Mouse (Mus musculus) lung, embryonic 14.5 days (tissue): Measurements from ENCODE around the gene Lpar3. TPM values are rescaled to one million over a fixed set of nuclear protein-coding genes. Genes with fewer than 3 reads are reported as not detected.
"Not testable (repeated sequence)": the region's sequence is repeated elsewhere in the genome, so short reads cannot be mapped to it uniquely, and the experiment has no call there.

Source experiments
- ATAC-seq: fragments of 200-750 bp; cut with Nextera tagmentation; 2 replicates; pipeline ENCODE4 v1.8.0; 2017; ENCODE audit warnings: mild to moderate bottlenecking, moderate TSS enrichment, moderate library complexity; ENCODE audit not compliant: insufficient read depth
- DNase-seq: peaks from one replicate; pipeline ENCODE4 v3.0.0-alpha.2; 2015
- H3K27ac ChIP-seq: fragments of 300-500 bp; sonication (generic); 2 replicates; pipeline ENCODE4 v1.5.1; 2014; ENCODE audit warnings: low read depth, mild to moderate bottlenecking, moderate library complexity
- H3K27me3 ChIP-seq: fragments of 300-500 bp; sonication (generic); 2 replicates; pipeline ENCODE4 v1.6.1; 2014; ENCODE audit warnings: low read length, control low read depth; ENCODE audit not compliant: insufficient read depth
- H3K36me3 ChIP-seq: fragments of 300-500 bp; sonication (generic); 2 replicates; pipeline ENCODE4 v1.6.1; 2014; ENCODE audit warnings: control low read depth; ENCODE audit not compliant: insufficient read depth
- H3K4me1 ChIP-seq: fragments of 300-500 bp; sonication (generic); 2 replicates; pipeline ENCODE4 v1.6.1; 2014; ENCODE audit warnings: antibody characterized with exemption, control low read depth; ENCODE audit not compliant: insufficient read depth
- H3K4me2 ChIP-seq: fragments of 300-500 bp; sonication (generic); 2 replicates; pipeline ENCODE4 v1.6.1; 2014; ENCODE audit warnings: mild to moderate bottlenecking
- H3K4me3 ChIP-seq: fragments of 300-500 bp; sonication (generic); 2 replicates; pipeline ENCODE4 v1.5.1; 2014; ENCODE audit warnings: low read depth, low read length
- H3K9ac ChIP-seq: fragments of 300-500 bp; sonication (generic); 2 replicates; pipeline ENCODE4 v1.6.1; 2014
- H3K9me3 ChIP-seq: fragments of 300-500 bp; sonication (generic); 2 replicates; pipeline ENCODE4 v1.6.1; 2016; ENCODE audit warnings: low read depth, low read length, control low read depth
- CTCF ChIP-seq: IDR thresholded peaks from 2 replicates; pipeline ENCODE4 v1.5.1; 2016; ENCODE audit warnings: antibody characterized with exemption, low read depth
- WGBS: fragments of 180-500 bp; shearing (Covaris S2); extraction: QIAGEN DNeasy Blood & Tissue Kit; methylation state at CpG from one replicate; pipeline ENCODE4 v1.1.7; 2014; 5-methylcytosine and 5-hydroxymethylcytosine counted together
- polyA plus RNA-seq: library from polyadenylated mRNA; unstranded; fragments of >200 nt; fragmentation: Nextera tagmentation; extraction: Ambion mirVana; gene quantifications from 2 replicates; pipeline ENCODE4 v1.2.1, GENCODE M21; 2014

The Lpar3 gene
- polyA plus RNA-seq, 1 experiment from 2014 or later = 1.9 TPM

- Histone ChIP-seq H3K4me1 (no peaks in the 10 kb centered on the region), H3K36me3 (no peaks in the 10 kb centered on the region), H3K27me3 (no peaks in the 10 kb centered on the region), H3K4me3 (no peak overlapping the region), H3K9me3 (no peaks in the 10 kb centered on the region), H3K9ac (no peak overlapping the region), H3K4me2 (no peak overlapping the region), H3K27ac (no peak overlapping the region)
- 70% methylated on average over 12 of the region's 12 CpGs for WGBS
- no peak for TF ChIP-seq CTCF
- no peak for DNase-seq
- ATAC-seq = no peak
Measured at GRCm38 (mm10) chr3:146197785-146198184, 23.0 kb upstream of the Lpar3 start.

- H3K27ac ChIP-seq = no peak overlapping the region
- TF ChIP-seq CTCF = no peak
- no peak for ATAC-seq
- no peaks in the 10 kb centered on the region for H3K4me1 ChIP-seq
- no peaks in the 10 kb centered on the region for H3K9me3 ChIP-seq
- H3K9ac ChIP-seq = no peak overlapping the region
- H3K4me3 ChIP-seq = no peak overlapping the region
- 69% methylated on average over 11 of the region's 11 CpGs for WGBS
- DNase-seq = no peak
- H3K27me3 ChIP-seq = no peaks in the 10 kb centered on the region
- no peak overlapping the region for H3K4me2 ChIP-seq
- H3K36me3 ChIP-seq = no peaks in the 10 kb centered on the region
Measured at GRCm38 (mm10) chr3:146198803-146199481, 21.8 kb upstream of the Lpar3 start.

- no peak overlapping the region for H3K27ac ChIP-seq
- TF ChIP-seq CTCF = no peak
- no peaks in the 10 kb centered on the region for H3K9me3 ChIP-seq
- no peaks in the 10 kb centered on the region for H3K36me3 ChIP-seq
- ATAC-seq (no peak), DNase-seq (no peak)
- no peaks in the 10 kb centered on the region for H3K4me1 ChIP-seq
- 74% methylated on average over 3 of the region's 3 CpGs for WGBS
- H3K27me3 ChIP-seq = no peaks in the 10 kb centered on the region
- no peak overlapping the region for H3K4me3 ChIP-seq
- no peak overlapping the region for H3K4me2 ChIP-seq
- H3K9ac ChIP-seq = no peak overlapping the region
Measured at GRCm38 (mm10) chr3:146199486-146199885, 21.3 kb upstream of the Lpar3 start.

- Histone ChIP-seq H3K36me3 (no peaks in the 10 kb centered on the region), H3K27me3 (no peaks in the 10 kb centered on the region), H3K9ac (no peak overlapping the region), H3K4me1 (no peaks in the 10 kb centered on the region), H3K9me3 (no peaks in the 10 kb centered on the region), H3K4me3 (no peak overlapping the region), H3K4me2 (no peak overlapping the region), H3K27ac (no peak overlapping the region)
- 8% methylated on average over 2 of the region's 2 CpGs for WGBS
- ATAC-seq (no peak), DNase-seq (no peak)
- TF ChIP-seq CTCF = no peak
Measured at GRCm38 (mm10) chr3:146204375-146204774, 16.4 kb upstream of the Lpar3 start.

GRCm38 (mm10) chr3:146205305-146205704 is 15.5 kb upstream of the Lpar3 start:
- H3K4me3 ChIP-seq = no peak overlapping the region
- ATAC-seq = no peak; the same call in 1 of the 2 replicates
- peak; percentile 28 for DNase-seq
- no peak overlapping the region for H3K27ac ChIP-seq
- no peaks in the 10 kb centered on the region for H3K9me3 ChIP-seq
- H3K9ac ChIP-seq = no peak overlapping the region
- no peak overlapping the region for H3K4me2 ChIP-seq
- no peaks in the 10 kb centered on the region for H3K36me3 ChIP-seq
- WGBS = 36% methylated on average over 11 of the region's 11 CpGs
- no peaks in the 10 kb centered on the region for H3K4me1 ChIP-seq
- H3K27me3 ChIP-seq = no peaks in the 10 kb centered on the region
- no peak for TF ChIP-seq CTCF

GRCm38 (mm10) chr3:146206635-146207034 is 14.1 kb upstream of the Lpar3 start:
- H3K27me3 ChIP-seq = no peaks in the 10 kb centered on the region
- DNase-seq (no peak), ATAC-seq (no peak)
- H3K27ac ChIP-seq = no peak overlapping the region
- H3K9me3 ChIP-seq = no peaks in the 10 kb centered on the region
- H3K36me3 ChIP-seq = no peaks in the 10 kb centered on the region
- H3K4me3 ChIP-seq = no peak overlapping the region
- no peak overlapping the region for H3K9ac ChIP-seq
- H3K4me1 ChIP-seq = no peaks in the 10 kb centered on the region
- no peak for TF ChIP-seq CTCF
- no peak overlapping the region for H3K4me2 ChIP-seq
- WGBS = 90% methylated on average over 2 of the region's 2 CpGs

GRCm38 (mm10) chr3:146207440-146207839 is 13.3 kb upstream of the Lpar3 start:
- Histone ChIP-seq H3K4me2 (no peak overlapping the region), H3K36me3 (no peaks in the 10 kb centered on the region), H3K9ac (no peak overlapping the region), H3K4me3 (no peak overlapping the region), H3K4me1 (no peaks in the 10 kb centered on the region), H3K9me3 (no peaks in the 10 kb centered on the region), H3K27ac (no peak overlapping the region), H3K27me3 (no peaks in the 10 kb centered on the region)
- no peak for DNase-seq
- 37% methylated on average over 2 of the region's 2 CpGs for WGBS
- ATAC-seq = no peak
- TF ChIP-seq CTCF = no peak

- not testable (repeated sequence) for H3K36me3 ChIP-seq, H3K4me3 ChIP-seq, DNase-seq, H3K9me3 ChIP-seq, ATAC-seq, H3K4me1 ChIP-seq, H3K27ac ChIP-seq, H3K4me2 ChIP-seq, H3K9ac ChIP-seq, H3K27me3 ChIP-seq
- 92% methylated on average over 8 of the region's 8 CpGs for WGBS
Measured at GRCm38 (mm10) chr3:146209759-146210158, 11.0 kb upstream of the Lpar3 start.
